Mouse (Mus musculus): ENCODE measurements around the gene Crybb1. TPM values are rescaled to one million over a fixed set of nuclear protein-coding genes. Genes with fewer than 3 reads are reported as not detected.

Gene Crybb1
- polyA plus RNA-seq (2014; fragmentation: Nextera tagmentation; extraction: Ambion mirVana) = 0.48 and 0.73 TPM in 2 replicates

- H3K4me3 ChIP-seq (ENCODE audit: low read depth, low read length) = no peak within 1 kb of the TSS
- H3K27ac ChIP-seq (ENCODE audit: low read depth, low read length) = no peak within 1 kb of the TSS
- no peak for ATAC-seq (replicated peaks; ENCODE audit: low FRiP score)
- H3K36me3 ChIP-seq (ENCODE audit: control insufficient read depth, insufficient read depth, low read length) = no peaks in the 10 kb centered on the region
- no peaks in the 10 kb centered on the region for H3K9me3 ChIP-seq (ENCODE audit: control insufficient read depth, low read length)
- H3K9ac ChIP-seq (ENCODE audit: low read length) = no peak within 1 kb of the TSS
- 55% methylated on average over 3 of the region's 3 CpGs for WGBS
- no peaks in the 10 kb centered on the region for H3K27me3 ChIP-seq (ENCODE audit: control insufficient read depth, insufficient read depth, low read length)
- no peak within 1 kb of the TSS for H3K4me2 ChIP-seq (ENCODE audit: low read depth, low read length, severe bottlenecking)
- DNase-seq (ENCODE audit: low spot score) = no peak
- H3K4me1 ChIP-seq (replicated peaks; ENCODE audit: control insufficient read depth, insufficient read depth, low read length) = no peaks in the 10 kb centered on the region; the same call in 1 of the 2 replicates
Observed at GRCm38 (mm10) chr5:112255426-112255825, at the start of gene Crybb1. Gene Crybb1, plus strand, starts transcription at chr5:112255815.

GRCm38 (mm10) chr5:112206543-112207255 lies 48.9 kb upstream of the Crybb1 start:
- DNase-seq (ENCODE audit: low spot score) = no peak
- Histone ChIP-seq H3K27me3 (ENCODE audit: control insufficient read depth, insufficient read depth, low read length) (no peaks in the 10 kb centered on the region), H3K36me3 (ENCODE audit: control insufficient read depth, insufficient read depth, low read length) (no peaks in the 10 kb centered on the region), H3K9me3 (ENCODE audit: control insufficient read depth, low read length) (no peaks in the 10 kb centered on the region), H3K27ac (ENCODE audit: low read depth, low read length) (no peak overlapping the region), H3K4me1 (replicated peaks; ENCODE audit: control insufficient read depth, insufficient read depth, low read length) (peaks cover 7% of the 10 kb centered on the region; the same call in 1 of the 2 replicates), H3K9ac (ENCODE audit: low read length) (no peak overlapping the region; the same call in 1 of the 2 replicates), H3K4me2 (ENCODE audit: low read depth, low read length, severe bottlenecking) (no peak overlapping the region), H3K4me3 (ENCODE audit: low read depth, low read length) (no peak overlapping the region)
- no peak for ATAC-seq (replicated peaks; ENCODE audit: low FRiP score)
- 26% methylated on average over 16 of the region's 16 CpGs for WGBS

GRCm38 (mm10) chr5:112208321-112208720 lies 47.3 kb upstream of the Crybb1 start:
- DNase-seq (ENCODE audit: low spot score) = no peak
- H3K4me1 ChIP-seq (replicated peaks; ENCODE audit: control insufficient read depth, insufficient read depth, low read length) = peaks cover 13% of the 10 kb centered on the region; the same call in 1 of the 2 replicates
- 41% methylated on average over 4 of the region's 4 CpGs for WGBS

GRCm38 (mm10) chr5:112210104-112210503 lies 45.5 kb upstream of the Crybb1 start:
- no peaks in the 10 kb centered on the region for H3K9me3 ChIP-seq (ENCODE audit: control insufficient read depth, low read length)
- H3K9ac ChIP-seq (ENCODE audit: low read length) = no peak overlapping the region
- H3K4me3 ChIP-seq (ENCODE audit: low read depth, low read length) = no peak overlapping the region
- no peaks in the 10 kb centered on the region for H3K27me3 ChIP-seq (ENCODE audit: control insufficient read depth, insufficient read depth, low read length)
- 24% methylated on average over 8 of the region's 8 CpGs for WGBS
- H3K4me1 ChIP-seq (replicated peaks; ENCODE audit: control insufficient read depth, insufficient read depth, low read length) = peaks cover 28% of the 10 kb centered on the region
- no peak overlapping the region for H3K27ac ChIP-seq (ENCODE audit: low read depth, low read length)
- no peak overlapping the region for H3K4me2 ChIP-seq (ENCODE audit: low read depth, low read length, severe bottlenecking)
- H3K36me3 ChIP-seq (ENCODE audit: control insufficient read depth, insufficient read depth, low read length) = no peaks in the 10 kb centered on the region
- DNase-seq (ENCODE audit: low spot score) (peak; percentile 89), ATAC-seq (replicated peaks; ENCODE audit: low FRiP score) (no peak)

More at GRCm38 (mm10) chr5:112208321-112208720, 47.3 kb upstream of the Crybb1 start:
- ATAC-seq (replicated peaks; ENCODE audit: low FRiP score) = no peak
- Histone ChIP-seq H3K9ac (ENCODE audit: low read length) (no peak overlapping the region), H3K9me3 (ENCODE audit: control insufficient read depth, low read length) (no peaks in the 10 kb centered on the region), H3K27me3 (ENCODE audit: control insufficient read depth, insufficient read depth, low read length) (no peaks in the 10 kb centered on the region), H3K4me2 (ENCODE audit: low read depth, low read length, severe bottlenecking) (no peak overlapping the region), H3K27ac (ENCODE audit: low read depth, low read length) (no peak overlapping the region), H3K4me3 (ENCODE audit: low read depth, low read length) (no peak overlapping the region), H3K36me3 (ENCODE audit: control insufficient read depth, insufficient read depth, low read length) (no peaks in the 10 kb centered on the region)

- no peaks in the 10 kb centered on the region for H3K36me3 ChIP-seq (ENCODE audit: control insufficient read depth, insufficient read depth, low read length)
- H3K9me3 ChIP-seq (ENCODE audit: control insufficient read depth, low read length) = no peaks in the 10 kb centered on the region
- ATAC-seq (replicated peaks; ENCODE audit: low FRiP score) = no peak
- no peak overlapping the region for H3K4me2 ChIP-seq (ENCODE audit: low read depth, low read length, severe bottlenecking)
- WGBS = 92% methylated on average over 7 of the region's 7 CpGs
- H3K4me3 ChIP-seq (ENCODE audit: low read depth, low read length) = no peak overlapping the region
- peak; percentile 61 for DNase-seq (ENCODE audit: low spot score)
- peaks cover 34% of the 10 kb centered on the region for H3K4me1 ChIP-seq (replicated peaks; ENCODE audit: control insufficient read depth, insufficient read depth, low read length)
- H3K27ac ChIP-seq (ENCODE audit: low read depth, low read length) = no peak overlapping the region
- H3K9ac ChIP-seq (ENCODE audit: low read length) = no peak overlapping the region
- H3K27me3 ChIP-seq (ENCODE audit: control insufficient read depth, insufficient read depth, low read length) = no peaks in the 10 kb centered on the region
Observed at GRCm38 (mm10) chr5:112211911-112212310, 43.7 kb upstream of the Crybb1 start.

- Histone ChIP-seq H3K36me3 (ENCODE audit: control insufficient read depth, insufficient read depth, low read length) (no peaks in the 10 kb centered on the region), H3K4me3 (ENCODE audit: low read depth, low read length) (no peak overlapping the region), H3K9me3 (ENCODE audit: control insufficient read depth, low read length) (no peaks in the 10 kb centered on the region), H3K27me3 (ENCODE audit: control insufficient read depth, insufficient read depth, low read length) (no peaks in the 10 kb centered on the region), H3K4me1 (replicated peaks; ENCODE audit: control insufficient read depth, insufficient read depth, low read length) (peaks cover 41% of the 10 kb centered on the region), H3K4me2 (ENCODE audit: low read depth, low read length, severe bottlenecking) (no peak overlapping the region), H3K9ac (ENCODE audit: low read length) (no peak overlapping the region), H3K27ac (ENCODE audit: low read depth, low read length) (peak overlapping the region; percentile 82)
- ATAC-seq (replicated peaks; ENCODE audit: low FRiP score) (no peak), DNase-seq (ENCODE audit: low spot score) (peak; percentile 58)
- WGBS = 61% methylated on average over 6 of the region's 6 CpGs
Observed at GRCm38 (mm10) chr5:112212711-112213264, 42.8 kb upstream of the Crybb1 start.

- H3K4me3 ChIP-seq (ENCODE audit: low read depth, low read length) = no peak overlapping the region
- peak; percentile 57 for ATAC-seq (replicated peaks; ENCODE audit: low FRiP score)
- DNase-seq (ENCODE audit: low spot score) = peak; percentile 84
- H3K27ac ChIP-seq (ENCODE audit: low read depth, low read length) = peak overlapping the region; percentile 82
- H3K4me1 ChIP-seq (replicated peaks; ENCODE audit: control insufficient read depth, insufficient read depth, low read length) = peaks cover 43% of the 10 kb centered on the region
- peak overlapping the region; percentile 47 for H3K9ac ChIP-seq (ENCODE audit: low read length)
- WGBS = 17% methylated on average over 19 of the region's 19 CpGs
- H3K36me3 ChIP-seq (ENCODE audit: control insufficient read depth, insufficient read depth, low read length) = no peaks in the 10 kb centered on the region
- no peaks in the 10 kb centered on the region for H3K9me3 ChIP-seq (ENCODE audit: control insufficient read depth, low read length)
- H3K27me3 ChIP-seq (ENCODE audit: control insufficient read depth, insufficient read depth, low read length) = no peaks in the 10 kb centered on the region
- peak overlapping the region; percentile 15; the same call in 1 of the 2 replicates for H3K4me2 ChIP-seq (ENCODE audit: low read depth, low read length, severe bottlenecking)
Observed at GRCm38 (mm10) chr5:112213331-112214240, 42.0 kb upstream of the Crybb1 start.

GRCm38 (mm10) chr5:112214419-112214818 lies 41.2 kb upstream of the Crybb1 start:
- WGBS = 3% methylated on average over 10 of the region's 10 CpGs
- peak; percentile 90 for DNase-seq (ENCODE audit: low spot score)
- Histone ChIP-seq H3K4me1 (replicated peaks; ENCODE audit: control insufficient read depth, insufficient read depth, low read length) (peaks cover 43% of the 10 kb centered on the region), H3K27me3 (ENCODE audit: control insufficient read depth, insufficient read depth, low read length) (no peaks in the 10 kb centered on the region), H3K9me3 (ENCODE audit: control insufficient read depth, low read length) (no peaks in the 10 kb centered on the region), H3K4me3 (ENCODE audit: low read depth, low read length) (no peak overlapping the region), H3K36me3 (ENCODE audit: control insufficient read depth, insufficient read depth, low read length) (no peaks in the 10 kb centered on the region), H3K27ac (ENCODE audit: low read depth, low read length) (peak overlapping the region; percentile 82), H3K9ac (ENCODE audit: low read length) (peak overlapping the region; percentile 47), H3K4me2 (ENCODE audit: low read depth, low read length, severe bottlenecking) (0 out of 2 replicates have a peak overlapping the region, but pooled peaks have one; percentile 15)
- peak; percentile 34 for ATAC-seq (replicated peaks; ENCODE audit: low FRiP score)

Data from forebrain, embryonic 11.5 days (tissue).